In the genomic region with DNA sequence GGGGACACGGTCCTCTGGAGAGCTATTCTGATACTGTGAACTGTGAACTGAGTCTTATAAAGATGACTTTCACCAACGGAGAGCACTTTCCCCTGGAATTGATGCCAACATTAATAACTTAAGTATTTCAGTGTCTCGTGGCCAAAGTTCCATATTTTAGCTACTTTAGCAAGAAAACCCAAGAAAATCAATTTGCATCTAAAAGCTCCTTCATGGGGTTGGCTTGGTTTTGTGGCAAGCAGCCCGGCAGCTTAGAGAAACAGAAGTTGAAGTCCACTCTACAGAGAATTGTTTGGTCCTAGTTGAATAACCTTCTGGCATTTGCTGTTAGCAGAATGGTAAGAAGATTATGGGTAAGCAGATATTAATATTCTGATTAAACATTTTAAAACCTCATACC, we compare ENCODE assay signal across 19 mouse cellular contexts. TPM values are rescaled to one million over a fixed set of nuclear protein-coding genes. Genes with fewer than 3 reads are reported as not detected.
DNase-seq lines count a peak whose midpoint lies in the region; ATAC-seq and TF ChIP-seq lines count a peak whose summit lies in the region.
"Had no signal": no experiment of that assay in that cellular context is flagged by ENCODE, and none has a peak within 500 bp of the region (broad histone marks: within the 10 kb centered on the region; RNA-seq: fewer than 3 reads in every experiment).

No protein-coding gene starts in this region.

- intact Hi-C loops in gastrocnemius, adult 2 months (cut with DNase I) = no loop called here

- no peak for TF ChIP-seq CTCF in gastrocnemius, adult 2 months (IDR thresholded peaks at IDR 0.05)

- peak overlapping the region; percentile 40; the same call in 1 of the 2 replicates for H3K27ac ChIP-seq in gastrocnemius, adult 2 months
- H3K27ac ChIP-seq: hindbrain, embryonic 13.5 days; intestine, embryonic 15.5 days; neural tube, embryonic 12.5 days had no signal

- no peak for ATAC-seq in inflammation-experienced regulatory T-cells, adult 6 months
- ATAC-seq: activated CD4-positive, CD25-positive, alpha-beta regulatory T cell, adult 4 months; intestine, embryonic 15.5 days; Patski had no signal

- peak; percentile 26 for DNase-seq in cerebellum, adult 9-10 months
- DNase-seq in cerebellum, postnatal 4 days (ENCODE audit: low spot score in 2 of 2) = no peak
- DNase-seq in kidney, adult 8-10 months = peak; percentile 54 to 55
- DNase-seq in kidney, postnatal 14 days = no peak
- DNase-seq in gastrocnemius, adult 2 months = peak; percentile 45
- DNase-seq in kidney, postnatal 36 days = peak; percentile 26 to 61
- DNase-seq: heart, postnatal 14 days; lung, adult 18-20 months; lung, postnatal 36 days; spleen, adult 18-20 months; thymus, adult 2 months had no signal

- H3K4me3 ChIP-seq in gastrocnemius, adult 2 months = no peak overlapping the region; the same call in 1 of the 2 replicates
- H3K4me3 ChIP-seq: erythroblast, embryonic 14.5 days; hindbrain, embryonic 13.5 days; intestine, embryonic 15.5 days; neural tube, embryonic 12.5 days had no signal

RNA-seq across cellular contexts. Expression of a gene that starts 2.2 kb away (rescaled TPM):
- 1 to 10 TPM; 6.7 to 7.4 TPM for total RNA-seq in gastrocnemius, adult 2 months (2021)
- polyA plus RNA-seq in inflammation-experienced regulatory T-cells, adult 6 months (2017; shearing (Covaris generic)) = under 1 TPM in 1 of 3 experiments, not detected in 2; 0.30 TPM
- total RNA-seq: monocyte, adult 5-6 weeks had no signal
- polyA plus RNA-seq: activated CD4-positive, CD25-positive, alpha-beta regulatory T cell, adult 4 months had no signal

Comparison
In these comparisons a context has a peak if more than half of its experiments do, and no peak if none do; other contexts are left out.
1. DNase-seq: peak in cerebellum, adult 9-10 months (single experiment), kidney, adult 8-10 months (2 of 2), gastrocnemius, adult 2 months (single experiment) and kidney, postnatal 36 days (2 of 2); none in cerebellum, postnatal 4 days (0 of 2) and kidney, postnatal 14 days (single experiment).